Mouse (Mus musculus): ENCODE data around the gene Grm1.

Grm1 gene

DNA sequence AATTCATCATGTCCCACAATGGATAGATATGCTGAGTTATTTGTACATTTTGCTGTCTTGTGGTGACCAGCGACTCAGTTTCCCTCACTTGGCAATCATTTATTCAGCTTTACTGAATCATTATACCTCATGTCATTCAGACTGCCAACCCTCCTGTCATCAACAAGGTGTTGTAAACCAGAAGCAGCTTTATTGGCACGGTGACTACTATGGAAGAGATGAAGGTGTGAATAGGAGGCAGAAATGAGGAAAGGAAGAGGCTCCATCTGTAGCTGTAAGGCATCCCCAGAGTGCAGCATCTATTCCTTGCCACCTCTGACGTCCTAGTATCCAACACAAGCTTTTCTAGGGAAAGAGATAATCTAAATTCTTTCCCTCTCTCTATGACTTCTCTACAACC is 247.3 kb downstream of the Grm1 start:
- DNase-seq (ENCODE audit: low read depth, low spot score) = no peak

DNA sequence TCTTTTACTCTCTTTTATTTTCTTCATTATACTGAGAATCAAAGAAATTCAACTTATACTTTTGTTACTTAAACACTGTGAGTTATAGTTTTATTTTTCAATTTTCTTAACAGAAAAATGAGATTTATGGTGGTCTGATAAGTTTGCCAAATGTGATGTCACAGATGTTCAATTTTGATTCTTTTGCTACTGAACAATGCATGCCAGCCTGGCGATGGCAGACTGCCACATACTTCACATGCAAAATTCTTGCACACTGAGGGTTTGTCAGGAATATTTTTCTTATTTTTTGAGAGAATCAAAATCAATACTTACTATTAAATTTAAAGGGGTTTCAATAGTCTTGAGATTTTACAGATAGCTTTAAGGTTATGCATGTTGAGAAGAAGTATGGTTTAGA is 251.0 kb downstream of the Grm1 start:
- DNase-seq (ENCODE audit: low read depth, low spot score) = no peak

GRCm38 (mm10) chr10:10827308-10827707 is 254.8 kb downstream of the Grm1 start:
- DNase-seq (ENCODE audit: low read depth, low spot score) = no peak

DNA sequence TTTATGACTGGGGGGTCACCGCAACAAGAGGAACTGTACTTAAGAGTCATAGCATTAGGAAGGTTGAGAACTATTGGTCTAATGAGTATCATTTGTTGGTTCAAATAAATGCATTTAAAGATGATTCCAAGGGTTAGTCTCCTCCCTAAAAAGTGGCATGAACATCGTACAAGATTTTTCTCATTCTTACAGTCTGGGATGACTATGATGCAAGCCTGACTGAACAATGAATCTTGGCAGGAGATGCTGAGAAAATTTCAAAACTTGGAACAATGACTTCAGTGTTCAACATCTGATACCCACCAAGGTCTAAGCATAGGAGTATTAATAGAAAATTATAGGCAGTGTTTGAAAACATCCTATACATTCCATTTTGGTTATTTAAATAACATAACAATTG is 264.1 kb downstream of the Grm1 start:
- DNase-seq (ENCODE audit: low read depth, low spot score) = no peak

DNA sequence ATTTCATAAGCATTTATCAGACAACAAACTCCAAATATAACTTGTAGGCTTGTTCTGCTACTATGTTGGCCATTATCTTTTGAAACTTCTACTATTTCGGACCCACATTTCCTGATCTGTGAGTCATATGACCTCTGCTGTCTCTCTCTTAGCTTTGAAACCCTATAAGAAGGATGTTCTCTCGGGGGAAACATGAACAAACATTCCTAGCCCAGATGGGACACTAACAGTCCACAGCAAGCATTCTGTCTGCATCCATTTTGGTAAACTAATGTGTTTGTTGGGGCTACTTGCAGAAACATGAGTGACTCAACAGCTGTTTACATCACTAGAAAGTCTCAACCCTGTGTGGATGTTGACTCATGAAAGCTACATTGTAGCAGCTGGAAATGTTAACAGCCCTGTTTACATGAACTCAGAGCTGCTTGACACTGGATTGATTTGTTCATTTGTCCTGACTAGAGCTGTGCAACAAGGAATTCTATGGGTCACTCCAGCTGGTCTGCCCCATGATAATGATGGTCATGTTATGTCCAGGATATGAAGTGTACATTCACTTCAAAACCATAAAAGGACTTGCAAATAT is 267.4 kb downstream of the Grm1 start:
- no peak for DNase-seq (ENCODE audit: low read depth, low spot score)

DNA sequence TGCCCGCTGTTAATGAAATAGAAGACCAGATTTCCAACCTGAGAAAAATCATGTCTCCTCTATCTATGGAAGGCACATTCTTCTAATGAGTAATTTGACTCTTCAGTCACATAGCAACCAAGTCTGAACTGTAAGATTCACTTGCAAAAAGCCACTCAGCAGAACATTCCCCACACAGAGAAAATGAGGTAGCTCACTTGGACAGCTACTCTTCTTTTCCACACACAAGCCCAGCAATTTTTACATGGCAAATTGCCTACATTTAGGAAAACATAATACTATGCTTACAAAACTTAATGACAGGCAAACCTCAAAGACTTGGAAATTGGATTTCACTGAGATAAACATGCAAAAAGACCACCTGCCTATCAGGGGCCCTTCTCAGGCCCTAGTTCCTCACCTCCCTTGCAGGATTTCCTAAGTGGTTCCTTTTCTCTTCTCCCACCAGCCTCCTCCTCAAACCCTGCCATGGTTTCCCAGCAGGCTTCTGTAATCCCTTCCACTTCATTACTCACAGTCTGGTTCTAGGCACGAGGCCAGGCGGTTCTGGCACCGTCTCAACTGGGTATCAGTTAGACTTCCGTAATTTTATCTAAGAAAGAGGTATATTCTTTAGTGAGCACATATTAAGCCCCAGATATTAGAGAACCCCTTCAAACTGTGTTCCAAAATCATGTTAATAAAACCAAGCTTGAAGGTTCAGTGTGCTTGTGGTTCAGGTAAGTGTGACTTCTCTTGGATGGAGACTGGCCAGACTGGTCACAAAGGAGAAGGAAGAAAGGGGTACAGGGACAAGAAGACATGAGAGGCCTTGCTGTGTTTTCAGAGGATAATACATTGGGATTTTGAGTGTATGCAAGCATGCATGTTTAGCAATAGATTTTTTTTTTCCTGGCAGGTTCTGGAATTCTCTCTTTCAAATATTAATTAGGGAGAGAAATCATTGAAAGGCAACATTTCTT is 269.1 kb downstream of the Grm1 start:
- peak; percentile 36 for DNase-seq (ENCODE audit: low read depth, low spot score)

DNA sequence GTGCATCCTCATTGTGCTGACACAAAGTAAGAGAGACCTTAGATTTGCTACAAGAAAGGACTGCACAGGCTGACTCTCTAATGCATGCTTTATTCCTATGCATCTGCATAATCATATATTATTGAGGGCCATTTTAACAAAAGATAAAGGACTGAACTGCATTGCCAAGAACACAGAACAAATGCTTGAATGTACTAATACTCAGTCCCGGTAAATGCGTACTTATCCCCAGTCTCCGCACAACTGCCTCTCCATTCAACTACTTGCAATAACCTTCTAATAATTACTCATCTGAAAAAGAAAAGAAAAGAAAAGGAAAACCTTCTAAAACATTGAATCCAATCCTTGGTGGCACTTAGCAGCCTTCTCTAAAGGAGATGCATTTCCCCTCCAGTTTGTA is 272.4 kb downstream of the Grm1 start:
- DNase-seq (ENCODE audit: low read depth, low spot score) = no peak

DNA sequence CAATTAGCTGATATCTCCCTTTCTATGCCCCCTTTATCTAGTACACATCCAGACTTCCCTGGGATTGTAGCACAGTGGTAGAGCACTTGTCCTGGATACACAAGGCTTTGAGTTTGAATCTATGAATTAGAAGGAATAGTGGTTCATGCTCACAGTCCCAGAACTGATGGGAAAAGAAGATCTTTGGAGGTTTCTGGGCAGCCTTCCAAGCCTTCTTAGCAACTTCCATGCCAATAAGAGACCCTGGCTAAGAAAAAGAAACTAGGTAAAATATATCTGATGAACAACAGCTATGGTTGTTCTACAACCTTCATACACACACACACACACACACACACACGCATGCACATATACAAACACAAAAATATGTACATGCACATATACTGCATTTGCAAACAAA is 286.8 kb downstream of the Grm1 start:
- DNase-seq (ENCODE audit: low read depth, low spot score) = no peak

GRCm38 (mm10) chr10:10790458-10790857 is 291.7 kb downstream of the Grm1 start:
- DNase-seq (ENCODE audit: low read depth, low spot score) = no peak

DNA sequence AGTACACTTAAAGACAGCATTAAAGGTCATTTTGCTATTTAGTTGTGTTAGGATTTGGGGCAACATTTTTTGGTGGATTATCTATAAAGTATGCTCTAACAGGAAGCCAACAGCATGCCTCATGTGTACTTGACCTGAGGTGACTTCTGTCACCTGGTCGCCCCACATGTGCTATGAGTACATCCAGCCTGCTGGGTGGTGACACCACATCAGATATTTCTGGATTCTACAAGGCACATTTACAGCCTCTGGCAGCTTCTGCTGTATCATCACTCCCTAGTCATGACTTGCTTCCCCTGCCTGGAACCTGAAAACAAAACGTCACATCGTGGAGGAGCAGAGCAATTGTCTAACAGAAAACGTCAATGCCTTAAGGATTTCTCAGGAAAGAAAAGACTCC is 292.2 kb downstream of the Grm1 start:
- no peak for DNase-seq (ENCODE audit: low read depth, low spot score)

- DNase-seq (ENCODE audit: low read depth, low spot score) = no peak
Measured at GRCm38 (mm10) chr10:10787906-10788416, 294.2 kb downstream of the Grm1 start.

GRCm38 (mm10) chr10:10785122-10785521 is 297.0 kb downstream of the Grm1 start:
- no peak for DNase-seq (ENCODE audit: low read depth, low spot score)

DNA sequence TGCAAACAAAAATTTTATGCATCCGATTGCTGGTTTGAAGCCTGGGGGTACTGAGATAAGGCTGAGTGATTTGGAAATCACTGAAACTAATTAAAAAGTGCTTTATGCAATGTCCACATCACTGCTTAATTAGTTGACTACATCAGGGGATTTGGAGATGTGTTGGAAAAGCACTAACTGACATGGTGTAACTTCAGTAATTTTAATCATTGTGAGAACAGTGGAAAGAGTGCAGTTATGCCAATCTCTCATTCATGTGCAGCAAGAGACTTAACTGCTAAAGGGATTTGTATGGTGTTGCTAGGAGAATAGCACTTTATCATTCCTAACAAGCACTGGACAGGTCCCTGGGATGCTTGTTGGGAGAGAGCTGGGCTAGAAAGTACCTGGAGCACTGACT is 307.3 kb downstream of the Grm1 start:
- no peak for DNase-seq (ENCODE audit: low read depth, low spot score)

- DNase-seq (ENCODE audit: low read depth, low spot score) = peak; percentile 18
Measured at GRCm38 (mm10) chr10:10763015-10763414, 319.1 kb downstream of the Grm1 start.

DNA sequence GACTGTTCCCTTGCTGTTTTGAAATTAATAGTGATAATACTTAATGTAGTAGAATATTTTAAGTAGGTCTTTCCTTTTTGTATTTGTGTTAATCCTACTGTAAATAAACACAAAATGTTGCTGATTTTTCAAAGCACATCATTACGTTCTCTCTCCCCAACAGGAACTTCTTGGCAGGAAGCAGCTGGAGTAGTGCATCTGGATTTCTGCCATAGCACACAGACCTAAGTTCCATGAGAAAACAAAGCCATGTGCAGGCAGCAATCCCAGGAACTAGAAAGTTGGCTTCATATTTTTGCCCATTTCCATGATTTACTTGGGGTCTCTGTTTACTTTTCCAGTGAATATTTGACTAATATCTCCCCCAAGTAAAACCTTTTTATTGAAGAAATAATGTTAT is 320.9 kb downstream of the Grm1 start:
- no peak for DNase-seq (ENCODE audit: low read depth, low spot score)

GRCm38 (mm10) chr10:10760801-10761200 is 321.4 kb downstream of the Grm1 start:
- DNase-seq (ENCODE audit: low read depth, low spot score) = no peak

- DNase-seq (ENCODE audit: low read depth, low spot score) = no peak
Measured at GRCm38 (mm10) chr10:10751033-10751432, 331.1 kb downstream of the Grm1 start.

GRCm38 (mm10) chr10:10744097-10744496 is 338.1 kb downstream of the Grm1 start:
- DNase-seq (ENCODE audit: low read depth, low spot score) = no peak

- no peak for DNase-seq (ENCODE audit: low read depth, low spot score)
Measured at GRCm38 (mm10) chr10:10742172-10742571, 340.0 kb downstream of the Grm1 start.

- no peak for DNase-seq (ENCODE audit: low read depth, low spot score)
Measured at GRCm38 (mm10) chr10:10741314-10741713, 340.8 kb downstream of the Grm1 start.

GRCm38 (mm10) chr10:10740729-10741128 is 341.4 kb downstream of the Grm1 start:
- no peak for DNase-seq (ENCODE audit: low read depth, low spot score)

GRCm38 (mm10) chr10:10737041-10737681 is 345.0 kb downstream of the Grm1 start:
- no peak for DNase-seq (ENCODE audit: low read depth, low spot score)
